Mouse (Mus musculus): Measurements from ENCODE around the gene Gm8220. TPM values are rescaled to one million over a fixed set of nuclear protein-coding genes. Genes with fewer than 3 reads are reported as not detected.

The Gm8220 gene
- polyA plus RNA-seq (2012; rRNA removed): not detected in 2 replicates

GRCm38 (mm10) chr14:44285280-44285679 lies at the start of gene Gm8220:
Gene Gm8220 (plus strand): TSS chr14:44285580.

GRCm38 (mm10) chr14:44338484-44338883 lies 53.1 kb downstream of the Gm8220 start, which contains the start of gene Gm5930:
Gene Gm5930 (minus strand): TSS chr14:44338584.

Other genes with a start within 250 kb of the Gm8220 start
- 1.8 and 2.3 TPM in 2 replicates for gene Ear2, start 182.9 kb upstream of the Gm8220 start, polyA plus RNA-seq (2012; rRNA removed)
- gene Gm3327, start 161.7 kb upstream of the Gm8220 start, polyA plus RNA-seq (2012; rRNA removed): not detected in 2 replicates
- not detected in 2 replicates for gene Gm8212, start 87.9 kb upstream of the Gm8220 start, polyA plus RNA-seq (2012; rRNA removed)
- not detected in 2 replicates for gene 4930503E14Rik, start 72.3 kb upstream of the Gm8220 start, polyA plus RNA-seq (2012; rRNA removed)
- gene Gm5930, start 53.0 kb downstream of the Gm8220 start, polyA plus RNA-seq (2012; rRNA removed): 0.06 TPM in 1 of 2 replicates, not detected in the other
- not detected in 2 replicates for gene Gm8229, start 79.8 kb downstream of the Gm8220 start, polyA plus RNA-seq (2012; rRNA removed)
- gene Gm3371, start 125.1 kb downstream of the Gm8220 start, polyA plus RNA-seq (2012; rRNA removed): not detected in 2 replicates
- not detected in 2 replicates for gene Gm8232, start 148.1 kb downstream of the Gm8220 start, polyA plus RNA-seq (2012; rRNA removed)
- gene BC061237, start 206.9 kb downstream of the Gm8220 start, polyA plus RNA-seq (2012; rRNA removed): not detected in 2 replicates
- not detected in 2 replicates for gene Gm17093, start 232.7 kb downstream of the Gm8220 start, polyA plus RNA-seq (2012; rRNA removed)